Mouse (Mus musculus) liver, embryonic 16.5 days (tissue): ENCODE results near the gene Skap1. TPM values are rescaled to one million over a fixed set of nuclear protein-coding genes. Genes with fewer than 3 reads are reported as not detected.

ENCODE experiments used
- ATAC-seq: fragments of 200-750 bp; cut with Nextera tagmentation; 2 replicates; pipeline ENCODE4 v1.8.0; 2017; ENCODE audit warnings: low read depth, mild to moderate bottlenecking, moderate number of reproducible peaks, moderate library complexity
- H3K27ac ChIP-seq: fragments of 300-500 bp; sonication (generic); 2 replicates; pipeline ENCODE4 v1.5.1; 2014; ENCODE audit warnings: mild to moderate bottlenecking, low read length
- H3K27me3 ChIP-seq: fragments of 300-500 bp; sonication (generic); 2 replicates; pipeline ENCODE4 v1.6.1; 2014; ENCODE audit warnings: low read depth, low read length, mixed read lengths; ENCODE audit not compliant: control insufficient read depth, insufficient read depth
- H3K36me3 ChIP-seq: fragments of 300-500 bp; sonication (generic); 2 replicates; pipeline ENCODE4 v1.6.1; 2014; ENCODE audit warnings: mild to moderate bottlenecking; ENCODE audit not compliant: control insufficient read depth, insufficient read depth
- H3K4me1 ChIP-seq: fragments of 300-500 bp; sonication (generic); 2 replicates; pipeline ENCODE4 v1.6.1; 2014; ENCODE audit warnings: low read depth, low read length, mixed read lengths; ENCODE audit not compliant: control insufficient read depth
- H3K4me2 ChIP-seq: fragments of 300-500 bp; sonication (generic); 2 replicates; pipeline ENCODE4 v1.6.1; 2014; ENCODE audit warnings: low read depth, low read length, mixed read lengths
- H3K4me3 ChIP-seq: fragments of 300-500 bp; sonication (generic); 2 replicates; pipeline ENCODE4 v1.5.1; 2014; ENCODE audit warnings: low read depth, mild to moderate bottlenecking, low read length
- H3K9ac ChIP-seq: fragments of 300-500 bp; sonication (generic); 2 replicates; pipeline ENCODE4 v1.6.1; 2014; ENCODE audit warnings: low read depth, low read length
- H3K9me3 ChIP-seq: fragments of 300-500 bp; sonication (generic); replicated peaks from 2 replicates; pipeline ENCODE4 v1.6.1; 2016; ENCODE audit warnings: low read length; ENCODE audit not compliant: control insufficient read depth
- WGBS: fragments of 180-500 bp; shearing (Covaris S2); extraction: QIAGEN DNeasy Blood & Tissue Kit; methylation state at CpG from one replicate; pipeline ENCODE4 v1.1.7; 2014; ENCODE audit not compliant: insufficient replicate concordance; 5-methylcytosine and 5-hydroxymethylcytosine counted together
- polyA plus RNA-seq: library from polyadenylated mRNA; unstranded; fragments of >200 nt; fragmentation: Nextera tagmentation; extraction: Ambion mirVana; gene quantifications from 2 replicates; pipeline ENCODE4 v1.2.1, GENCODE M21; 2015

The Skap1 gene
- polyA plus RNA-seq, 1 experiment from 2014 or later, result 0.12 TPM

- Histone ChIP-seq H3K9ac (no peak overlapping the region), H3K4me3 (no peak overlapping the region), H3K4me1 (no peaks in the 10 kb centered on the region), H3K36me3 (peaks cover 52% of the 10 kb centered on the region), H3K4me2 (no peak overlapping the region), H3K27ac (no peak overlapping the region), H3K27me3 (no peaks in the 10 kb centered on the region), H3K9me3 (no peaks in the 10 kb centered on the region)
- ATAC-seq, result no peak
- 72% methylated on average over 5 of the region's 5 CpGs for WGBS
Measured at GRCm38 (mm10) chr11:96805606-96806005, 341.2 kb downstream of the Skap1 start.

- Histone ChIP-seq H3K36me3 (peaks cover 35% of the 10 kb centered on the region), H3K4me3 (no peak overlapping the region), H3K27ac (no peak overlapping the region), H3K4me2 (no peak overlapping the region), H3K9ac (no peak overlapping the region), H3K9me3 (no peaks in the 10 kb centered on the region), H3K27me3 (no peaks in the 10 kb centered on the region), H3K4me1 (no peaks in the 10 kb centered on the region)
- ATAC-seq, result no peak
- 29% methylated on average over 1 of the region's 1 CpGs for WGBS
Measured at GRCm38 (mm10) chr11:96808066-96808465, 343.7 kb downstream of the Skap1 start.

Other genes starting within 250 kb of the Skap1 start
- not detected in 2 replicates for gene Hoxb9, start 193.1 kb upstream of the Skap1 start, polyA plus RNA-seq
- gene Hoxb8, start 182.7 kb upstream of the Skap1 start, polyA plus RNA-seq, result not detected in 2 replicates
- 0.18 and 0.25 TPM in 2 replicates for gene Hoxb7, start 178.0 kb upstream of the Skap1 start, polyA plus RNA-seq
- gene Hoxb6, start 172.1 kb upstream of the Skap1 start, polyA plus RNA-seq, result 0.08 TPM in 1 of 2 replicates, not detected in the other
- gene Hoxb5, start 161.3 kb upstream of the Skap1 start, polyA plus RNA-seq, result 0.26 and 0.37 TPM in 2 replicates
- gene Hoxb4, start 146.3 kb upstream of the Skap1 start, polyA plus RNA-seq, result 0.08 and 0.11 TPM in 2 replicates
- gene Hoxb3, start 141.3 kb upstream of the Skap1 start, polyA plus RNA-seq, result 0.11 TPM in 1 of 2 replicates, not detected in the other
- 0.62 and 0.90 TPM in 2 replicates for gene Hoxb2, start 114.1 kb upstream of the Skap1 start, polyA plus RNA-seq
- gene Hoxb1, start 98.8 kb upstream of the Skap1 start, polyA plus RNA-seq, result not detected in 2 replicates